Mouse (Mus musculus): ENCODE measurements around the gene Npcd. TPM values are rescaled to one million over a fixed set of nuclear protein-coding genes. Genes with fewer than 3 reads are reported as not detected.
"Not testable (repeated sequence)": the region's sequence is repeated elsewhere in the genome, so short reads cannot be mapped to it uniquely, and the experiment has no call there.

Npcd gene
- total RNA-seq, 2 experiments from 2014 or later: 0.61 TPM; not detected in 1

DNA sequence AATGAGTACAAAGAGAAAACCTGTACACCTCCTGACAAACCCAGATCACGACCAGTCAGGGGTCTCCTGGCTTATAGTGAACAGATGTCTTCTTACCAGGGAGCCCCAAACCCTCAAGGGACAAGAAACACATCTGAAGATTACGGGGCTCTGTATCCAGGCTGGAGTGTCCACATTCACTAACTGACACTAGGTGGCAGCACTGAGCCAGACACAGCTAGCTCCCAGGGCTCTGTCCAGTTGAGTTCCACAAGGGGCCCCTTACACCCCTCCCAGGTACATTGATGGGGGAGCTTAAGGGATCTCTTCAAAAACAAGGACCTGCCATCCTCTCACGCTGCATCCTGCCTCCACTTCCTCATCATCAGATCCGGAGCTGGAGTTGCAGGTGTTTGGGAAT is 3.6 kb downstream of the Npcd start:
- no peak for DNase-seq

DNA sequence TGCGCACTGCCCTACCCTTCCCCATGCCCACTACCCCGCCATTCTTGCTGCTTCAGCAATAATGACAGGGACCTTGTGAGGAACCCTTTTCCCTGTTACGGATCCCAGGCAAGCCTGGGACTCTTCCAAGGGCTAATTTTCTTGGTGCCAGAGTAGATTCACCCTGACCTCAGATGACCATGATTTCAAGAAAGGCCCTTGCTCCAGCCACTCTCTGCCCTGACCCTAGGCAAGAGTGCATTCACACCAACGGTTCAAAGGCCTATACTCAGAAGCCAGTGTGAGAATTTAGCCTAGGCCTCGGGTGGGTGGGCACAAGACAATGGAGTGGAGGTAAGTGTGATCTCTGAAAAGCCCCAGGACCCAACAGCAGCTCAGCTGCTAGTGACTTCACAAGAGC is 4.6 kb downstream of the Npcd start:
- DNase-seq: no peak

DNA sequence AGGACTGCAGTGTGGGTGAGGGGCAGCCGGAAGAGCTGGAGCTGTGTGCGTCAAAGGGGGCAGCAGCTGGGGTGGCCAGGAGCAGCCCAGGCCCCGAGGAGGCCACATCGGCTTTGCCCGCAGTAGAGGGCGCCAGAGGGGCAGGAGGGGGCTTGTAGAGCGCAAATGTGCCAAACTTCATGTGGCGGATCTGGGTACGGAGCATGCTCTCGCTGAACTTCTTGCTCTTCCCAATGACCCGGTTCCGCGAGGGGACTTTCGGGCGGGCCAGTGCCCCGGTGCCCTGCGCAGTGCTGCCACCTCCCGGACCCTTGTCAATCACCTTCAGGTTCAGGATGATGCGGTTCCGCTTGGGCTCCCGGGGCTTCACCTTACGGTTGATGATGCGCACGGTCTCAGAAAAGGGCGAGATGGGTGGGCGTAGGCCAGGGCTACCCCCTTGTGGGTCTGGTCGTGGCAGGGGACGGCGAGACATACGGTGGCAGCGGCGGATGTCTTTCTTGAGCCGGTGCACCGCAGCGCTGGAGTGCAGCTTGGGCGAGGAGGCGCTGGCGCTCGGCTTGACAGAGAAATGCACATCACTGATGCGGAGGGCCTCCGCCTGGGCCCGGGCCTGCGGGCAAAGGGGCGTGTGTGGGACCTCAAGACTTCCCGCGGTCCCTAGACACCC is 5.5 kb downstream of the Npcd start:
- DNase-seq: no peak

DNA sequence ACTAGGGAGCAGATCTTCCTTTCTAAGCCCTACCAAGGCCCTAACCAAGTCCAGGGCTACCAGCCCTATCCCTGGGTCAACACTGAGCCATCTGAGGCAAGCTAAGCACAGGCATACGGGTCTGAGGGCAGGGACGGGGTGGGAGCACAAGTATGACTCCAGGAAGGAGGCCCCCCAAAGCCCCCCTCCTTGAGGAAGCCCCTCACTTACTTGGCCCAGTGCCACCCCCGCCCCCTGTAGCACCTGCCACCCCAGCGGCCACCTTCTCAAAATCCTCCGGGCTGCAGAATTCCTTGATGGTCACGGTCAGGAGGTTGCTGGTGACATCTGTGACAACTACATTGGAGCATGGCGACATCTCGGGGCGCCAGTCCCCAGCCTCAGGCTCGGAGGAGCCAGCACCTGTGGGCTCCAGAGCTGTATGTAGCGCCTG is 6.2 kb downstream of the Npcd start:
- no peak for DNase-seq

DNA sequence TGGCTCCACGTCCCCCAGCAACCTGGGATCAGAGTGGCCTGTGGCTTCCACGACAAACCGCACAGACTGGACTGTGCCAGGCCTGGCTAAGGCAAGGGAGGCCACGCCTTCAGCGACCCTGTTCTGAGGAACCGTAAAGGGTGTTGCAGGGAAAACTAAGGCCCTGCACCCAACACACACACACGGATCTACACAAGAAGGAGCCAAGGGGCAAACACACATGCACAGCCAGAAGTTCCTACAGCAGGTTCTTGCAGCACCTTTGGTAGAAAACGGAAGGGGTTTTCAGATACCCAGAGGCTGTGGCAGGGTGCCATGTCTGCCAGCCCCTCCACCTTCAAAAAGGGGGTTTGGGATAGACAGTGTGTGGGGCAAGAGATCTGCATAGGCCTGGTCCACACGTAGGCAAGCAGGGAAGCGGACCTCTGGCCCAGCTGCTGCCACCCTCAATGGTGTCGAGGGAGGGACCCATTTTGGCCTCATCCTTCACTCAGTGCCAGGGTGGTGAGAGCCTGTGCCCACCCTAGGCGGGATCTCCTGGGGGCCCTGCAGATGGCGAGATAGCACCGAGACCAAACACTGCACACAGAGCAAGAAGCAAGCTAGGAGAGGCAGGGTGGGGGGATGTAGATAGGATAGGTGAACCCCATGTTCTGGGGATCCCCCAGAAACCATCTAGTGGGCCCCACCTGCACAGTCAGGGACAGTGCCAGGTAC is 6.8 kb downstream of the Npcd start:
- no peak for DNase-seq

- DNase-seq: no peak
Observed at GRCm38 (mm10) chr15:79826221-79826935, 7.7 kb downstream of the Npcd start.

DNA sequence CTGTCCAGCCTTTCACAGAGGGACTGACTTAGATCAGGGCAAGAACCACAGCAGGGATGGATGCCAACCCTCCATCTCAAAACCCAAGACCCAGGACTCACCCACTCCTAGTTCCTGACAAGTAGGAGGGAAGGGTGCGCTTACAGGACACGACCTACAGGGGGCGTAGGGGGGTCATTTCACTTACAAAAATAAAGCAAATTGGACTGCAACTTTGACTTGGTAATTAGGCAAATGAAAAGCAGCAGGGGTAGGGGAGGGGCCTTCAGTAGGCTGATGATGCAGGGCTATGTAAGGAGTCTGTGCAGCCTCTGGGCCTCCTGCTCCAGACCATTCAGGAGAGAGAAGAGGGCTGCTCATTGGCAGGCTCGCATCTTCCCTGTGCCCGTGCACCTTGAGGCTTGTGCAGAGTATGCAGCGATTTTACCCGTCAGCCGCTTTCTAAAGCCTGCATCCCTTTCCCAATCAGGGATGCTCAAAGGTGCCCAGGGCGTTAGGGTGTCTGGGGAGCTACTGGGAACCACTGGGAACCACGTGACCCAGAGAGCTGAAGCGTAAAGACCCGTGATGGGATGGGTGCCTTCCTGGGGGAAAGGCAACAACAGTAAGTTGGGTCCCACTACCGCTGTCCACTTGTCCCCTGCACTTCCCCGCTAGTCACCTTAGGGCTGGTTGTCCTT is 8.8 kb downstream of the Npcd start:
- no peak for DNase-seq

- peak; percentile 81 for DNase-seq
Observed at GRCm38 (mm10) chr15:79823588-79824280, 10.3 kb downstream of the Npcd start.

GRCm38 (mm10) chr15:79822265-79823199 is 11.5 kb downstream of the Npcd start:
- no peak for DNase-seq

DNA sequence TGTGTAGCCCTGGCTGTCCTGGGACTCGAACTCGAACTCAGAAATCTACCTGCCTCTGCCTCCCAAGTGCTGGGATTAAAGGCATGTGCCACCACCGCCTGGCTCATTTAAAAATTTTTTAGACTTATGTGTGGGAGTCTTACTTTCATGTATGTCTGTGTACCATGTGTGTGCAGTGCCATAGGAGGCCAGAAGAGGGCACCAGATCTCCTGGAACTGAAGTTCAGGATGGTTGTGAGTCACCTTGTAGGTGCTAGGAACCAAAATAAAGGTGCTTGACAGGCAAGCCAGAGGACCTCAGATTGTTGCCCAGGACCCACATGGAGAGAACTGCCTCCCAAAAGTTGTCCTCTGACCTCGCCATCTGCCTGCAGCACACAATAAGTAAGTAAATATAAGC is 15.7 kb downstream of the Npcd start:
- no peak for DNase-seq

GRCm38 (mm10) chr15:79813666-79814258 is 20.3 kb downstream of the Npcd start:
- DNase-seq: no peak

GRCm38 (mm10) chr15:79812840-79813239 is 21.2 kb downstream of the Npcd start:
- DNase-seq: not testable (repeated sequence)

DNA sequence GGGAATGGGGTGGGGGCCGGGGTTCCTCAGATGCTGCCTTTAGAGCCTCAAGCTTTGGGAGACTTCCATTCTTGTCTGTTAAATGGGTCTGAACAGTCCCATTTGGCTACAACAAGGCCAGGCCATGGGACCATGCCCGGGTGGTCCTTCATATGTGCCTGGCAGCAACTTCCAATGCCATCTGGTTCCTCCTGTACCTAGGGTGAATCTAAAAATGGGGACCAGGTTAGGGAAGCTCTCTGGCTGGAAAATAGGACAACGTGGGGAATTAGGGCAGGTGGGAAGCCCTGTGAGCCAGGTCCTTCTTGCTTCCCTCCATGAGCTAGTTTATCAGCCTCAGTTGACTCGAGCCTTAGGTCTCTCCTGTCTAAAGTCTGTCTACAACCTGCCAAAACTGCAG is 23.0 kb downstream of the Npcd start:
- no peak for DNase-seq

GRCm38 (mm10) chr15:79810061-79810460 is 24.0 kb downstream of the Npcd start:
- no peak for DNase-seq

- no peak for DNase-seq
Observed at GRCm38 (mm10) chr15:79808658-79809057, 25.4 kb downstream of the Npcd start.

DNA sequence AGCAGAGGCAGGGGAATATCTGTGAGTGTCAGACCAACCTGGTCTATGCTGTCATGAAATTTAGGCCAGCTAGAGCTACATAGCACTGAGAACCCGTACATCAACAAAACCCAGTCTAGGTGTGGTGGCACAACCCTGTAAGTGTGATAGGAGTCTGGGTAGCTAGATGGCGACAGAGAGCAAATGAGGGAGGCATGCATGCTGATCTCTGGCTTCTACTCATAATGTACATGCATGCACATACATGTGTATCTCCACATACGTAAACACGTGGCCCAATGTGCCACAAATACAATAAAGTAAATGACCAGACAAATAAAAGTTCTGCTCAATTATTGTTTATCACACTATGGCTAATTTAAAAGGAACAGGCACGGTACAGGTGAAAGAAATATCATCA is 25.9 kb downstream of the Npcd start:
- DNase-seq: no peak

GRCm38 (mm10) chr15:79807050-79807449 is 27.0 kb downstream of the Npcd start:
- no peak for DNase-seq

GRCm38 (mm10) chr15:79805246-79805645 is 28.8 kb downstream of the Npcd start:
- no peak for DNase-seq

- DNase-seq: no peak
Observed at GRCm38 (mm10) chr15:79804352-79805071, 29.5 kb downstream of the Npcd start, which contains the start of gene Nptxr. Gene Nptxr (minus strand): TSS chr15:79804766.
